Mouse (Mus musculus) heart, embryonic 11.5 days (tissue): ENCODE data around the gene Adamts18. TPM values are rescaled to one million over a fixed set of nuclear protein-coding genes. Genes with fewer than 3 reads are reported as not detected.
A peak's percentile ranks its signal among the peaks of the same experiment; 100 is the strongest.

Experiments
- ATAC-seq: fragments of 200-750 bp; cut with Nextera tagmentation; replicated peaks from 2 replicates; pipeline ENCODE4 v1.8.0; 2017; ENCODE audit warnings: moderate library complexity; ENCODE audit not compliant: insufficient number of reproducible peaks, low FRiP score, low TSS enrichment
- H3K27ac ChIP-seq: fragments of 300-500 bp; sonication (generic); 2 replicates; pipeline ENCODE4 v1.5.1; 2014; ENCODE audit warnings: mild to moderate bottlenecking, low read depth, low read length
- H3K27me3 ChIP-seq: fragments of 300-500 bp; sonication (generic); 2 replicates; pipeline ENCODE4 v1.6.1; 2014; ENCODE audit warnings: mild to moderate bottlenecking, low read length, mixed read lengths; ENCODE audit not compliant: control insufficient read depth, insufficient read depth
- H3K36me3 ChIP-seq: fragments of 300-500 bp; sonication (generic); 2 replicates; pipeline ENCODE4 v1.6.1; 2014; ENCODE audit warnings: mild to moderate bottlenecking, low read length, moderate library complexity, mixed read lengths; ENCODE audit not compliant: control insufficient read depth, insufficient read depth
- H3K4me1 ChIP-seq: fragments of 300-500 bp; sonication (generic); 2 replicates; pipeline ENCODE4 v1.6.1; 2014; ENCODE audit warnings: low read length; ENCODE audit not compliant: control insufficient read depth, insufficient read depth
- H3K4me2 ChIP-seq: fragments of 300-500 bp; sonication (generic); 2 replicates; pipeline ENCODE4 v1.6.1; 2014; ENCODE audit warnings: mild to moderate bottlenecking, moderate library complexity
- H3K4me3 ChIP-seq: fragments of 300-500 bp; sonication (generic); 2 replicates; pipeline ENCODE4 v1.5.1; 2014; ENCODE audit warnings: low read depth, low read length
- H3K9ac ChIP-seq: fragments of 300-500 bp; sonication (generic); 2 replicates; pipeline ENCODE4 v1.6.1; 2014; ENCODE audit warnings: mild to moderate bottlenecking, low read depth, low read length, moderate library complexity
- H3K9me3 ChIP-seq: fragments of 300-500 bp; sonication (generic); replicated peaks from 2 replicates; pipeline ENCODE4 v1.6.1; 2016; ENCODE audit warnings: low read length; ENCODE audit not compliant: control insufficient read depth
- WGBS: fragments of 180-500 bp; shearing (Covaris S2); extraction: QIAGEN DNeasy Blood & Tissue Kit; methylation state at CpG from one replicate; pipeline ENCODE4 v1.1.7; 2014; ENCODE audit not compliant: insufficient replicate concordance; 5-methylcytosine and 5-hydroxymethylcytosine counted together
- polyA plus RNA-seq: library from polyadenylated mRNA; unstranded; fragments of >200 nt; fragmentation: Nextera tagmentation; extraction: Ambion mirVana; gene quantifications from 2 replicates; pipeline ENCODE4 v1.2.1, GENCODE M21; 2014

Gene Adamts18
- polyA plus RNA-seq, 1 experiment from 2014 or later: 4.6 TPM

DNA sequence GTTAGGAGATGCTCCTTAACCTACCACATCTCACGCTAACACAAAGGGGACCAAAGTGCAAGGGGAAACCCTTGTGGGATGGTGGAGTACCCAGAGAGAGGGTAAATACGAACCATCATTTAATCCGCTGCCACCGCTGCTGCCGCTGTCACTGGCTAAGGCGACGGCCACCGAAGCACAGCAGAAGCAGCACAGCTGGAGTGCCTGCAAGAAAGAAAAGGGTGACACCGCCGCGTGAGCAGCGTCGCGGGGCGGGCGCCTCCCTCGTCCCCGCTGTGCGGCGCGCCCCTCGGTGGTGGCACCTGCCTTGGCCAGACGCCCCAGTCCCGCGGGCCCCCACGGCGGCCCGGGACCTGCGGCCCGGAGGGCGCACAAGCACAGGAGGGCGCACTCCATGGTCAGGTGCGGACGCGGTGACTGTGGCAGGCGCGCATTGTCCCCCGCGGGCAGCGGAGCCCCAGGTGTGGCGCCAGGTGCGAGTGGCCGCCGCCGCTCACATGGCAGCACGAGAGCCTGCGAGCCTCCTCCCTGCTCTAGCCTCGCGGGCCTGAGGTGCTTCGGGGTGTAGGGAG lies 371 bp downstream of the Adamts18 start:
- Histone ChIP-seq H3K4me2 (peak overlapping the region; percentile 99), H3K4me3 (peak overlapping the region; percentile 57), H3K27ac (no peak overlapping the region), H3K9me3 (no peaks in the 10 kb centered on the region), H3K27me3 (peaks cover 37% of the 10 kb centered on the region), H3K9ac (peak overlapping the region; percentile 60), H3K4me1 (peaks cover 8% of the 10 kb centered on the region), H3K36me3 (no peaks in the 10 kb centered on the region)
- WGBS: under 1% methylated on average over 48 of the region's 50 CpGs
- 0 out of 2 replicates have a peak, but pooled peaks have one; percentile 23 for ATAC-seq

DNA sequence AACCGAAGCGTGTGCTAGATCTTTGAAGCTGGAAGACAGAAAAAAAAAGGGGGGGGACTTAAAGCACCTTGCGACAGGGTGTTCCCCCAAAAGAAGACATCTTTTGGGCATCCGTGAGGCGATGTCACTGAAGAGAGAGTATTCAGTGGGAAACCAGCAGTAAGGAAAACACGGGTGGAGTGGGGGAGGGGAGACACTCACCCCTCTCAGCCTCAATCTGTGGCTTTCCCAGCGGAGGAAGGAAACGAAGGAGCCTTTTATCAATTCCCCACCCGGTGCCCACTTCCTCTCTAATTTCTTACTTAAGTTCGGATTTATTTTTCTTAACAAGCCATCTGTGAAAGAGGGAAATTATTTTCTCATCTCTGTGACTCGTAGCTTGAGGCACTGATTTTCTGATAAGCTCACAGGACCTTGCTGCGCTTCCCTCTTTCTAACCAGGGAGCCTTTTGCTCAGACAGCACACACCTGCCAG lies 895 bp downstream of the Adamts18 start:
- peak overlapping the region; percentile 57 for H3K4me3 ChIP-seq
- H3K36me3 ChIP-seq: no peaks in the 10 kb centered on the region
- peaks cover 8% of the 10 kb centered on the region for H3K4me1 ChIP-seq
- H3K9ac ChIP-seq: no peak overlapping the region
- peaks cover 37% of the 10 kb centered on the region for H3K27me3 ChIP-seq
- peak overlapping the region; percentile 99 for H3K4me2 ChIP-seq
- no peak for ATAC-seq
- H3K9me3 ChIP-seq: no peaks in the 10 kb centered on the region
- 19% methylated on average over 12 of the region's 12 CpGs for WGBS
- H3K27ac ChIP-seq: no peak overlapping the region

GRCm38 (mm10) chr8:113846669-113847068 lies 1.9 kb downstream of the Adamts18 start:
- H3K27me3 ChIP-seq: peaks cover 37% of the 10 kb centered on the region
- H3K4me2 ChIP-seq: no peak overlapping the region
- no peak overlapping the region for H3K27ac ChIP-seq

GRCm38 (mm10) chr8:113844801-113845301 lies 3.7 kb downstream of the Adamts18 start:
- Histone ChIP-seq H3K36me3 (no peaks in the 10 kb centered on the region), H3K4me2 (no peak overlapping the region), H3K9ac (no peak overlapping the region), H3K9me3 (no peaks in the 10 kb centered on the region), H3K4me1 (peaks cover 8% of the 10 kb centered on the region), H3K27ac (no peak overlapping the region), H3K27me3 (peaks cover 30% of the 10 kb centered on the region), H3K4me3 (no peak overlapping the region)
- 51% methylated on average over 20 of the region's 20 CpGs for WGBS
- no peak for ATAC-seq

More at GRCm38 (mm10) chr8:113846669-113847068, 1.9 kb downstream of the Adamts18 start:
- no peaks in the 10 kb centered on the region for H3K36me3 ChIP-seq
- ATAC-seq: no peak
- 67% methylated on average over 5 of the region's 5 CpGs for WGBS
- no peak overlapping the region for H3K4me3 ChIP-seq
- H3K4me1 ChIP-seq: peaks cover 8% of the 10 kb centered on the region
- no peak overlapping the region for H3K9ac ChIP-seq
- no peaks in the 10 kb centered on the region for H3K9me3 ChIP-seq

- Histone ChIP-seq H3K4me3 (no peak overlapping the region), H3K9ac (no peak overlapping the region), H3K4me1 (peaks cover 3% of the 10 kb centered on the region; the same call in 1 of the 2 replicates), H3K36me3 (no peaks in the 10 kb centered on the region), H3K27ac (no peak overlapping the region), H3K27me3 (no peaks in the 10 kb centered on the region), H3K9me3 (no peaks in the 10 kb centered on the region), H3K4me2 (no peak overlapping the region)
- no peak for ATAC-seq
- 83% methylated on average over 6 of the region's 6 CpGs for WGBS
Observed at GRCm38 (mm10) chr8:113838211-113838610, 10.3 kb downstream of the Adamts18 start.

DNA sequence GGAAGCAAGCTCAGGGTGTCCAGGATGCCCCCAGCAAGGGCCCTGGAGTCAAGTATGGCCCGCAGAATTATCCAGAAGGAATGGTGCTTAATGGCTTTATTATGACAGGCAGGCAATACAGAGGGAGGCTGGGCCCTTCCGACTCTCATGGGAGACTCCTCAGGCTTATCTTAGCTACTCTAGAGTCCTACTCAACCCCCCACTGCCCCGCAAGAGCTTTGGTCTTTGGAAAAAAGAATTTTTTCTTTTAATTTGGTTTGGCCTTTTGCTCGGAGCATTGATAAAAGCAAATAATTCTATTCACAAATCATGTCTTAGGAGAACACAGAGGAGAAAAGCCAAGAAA lies 11.0 kb downstream of the Adamts18 start:
- H3K27me3 ChIP-seq: no peaks in the 10 kb centered on the region
- no peak overlapping the region for H3K4me2 ChIP-seq
- no peak overlapping the region for H3K4me3 ChIP-seq
- H3K9me3 ChIP-seq: no peaks in the 10 kb centered on the region
- no peaks in the 10 kb centered on the region for H3K36me3 ChIP-seq
- WGBS: 38% methylated on average over 4 of the region's 4 CpGs
- no peak for ATAC-seq
- no peak overlapping the region for H3K27ac ChIP-seq
- H3K9ac ChIP-seq: no peak overlapping the region
- H3K4me1 ChIP-seq: peaks cover 3% of the 10 kb centered on the region; the same call in 1 of the 2 replicates

DNA sequence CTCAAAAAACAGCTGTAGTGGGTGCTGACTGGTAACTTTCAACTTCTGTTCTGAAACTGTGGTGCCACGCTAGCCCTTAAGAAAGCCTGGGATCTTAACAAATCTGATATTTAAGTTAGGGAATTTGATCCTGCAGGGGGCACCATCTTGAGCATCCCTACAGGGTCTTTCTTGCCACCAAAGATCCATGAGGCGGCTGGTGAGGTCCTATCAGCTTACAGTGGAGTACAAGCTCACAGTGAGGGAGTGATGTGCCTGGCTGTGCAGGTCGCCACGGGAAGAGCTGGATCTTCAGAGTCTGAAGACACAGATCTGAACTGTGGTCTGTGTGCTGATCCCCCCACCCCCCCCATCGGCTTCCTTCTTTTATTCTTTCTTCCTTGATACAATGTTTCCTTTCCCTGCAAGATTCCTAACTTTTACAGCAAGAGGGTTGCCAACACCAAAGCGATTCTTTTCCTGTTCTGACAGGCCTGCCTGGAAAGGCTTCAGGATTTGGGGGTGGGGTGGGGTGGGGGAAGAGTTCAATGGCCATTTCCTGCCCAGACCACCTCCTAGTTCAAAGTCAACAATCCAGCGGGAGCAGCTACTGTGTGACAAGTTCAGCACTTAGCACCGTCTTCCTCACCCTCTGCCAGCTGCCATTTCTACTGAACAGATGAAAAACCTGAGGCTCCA lies 11.5 kb downstream of the Adamts18 start:
- Histone ChIP-seq H3K4me3 (no peak overlapping the region), H3K27me3 (no peaks in the 10 kb centered on the region), H3K27ac (no peak overlapping the region), H3K36me3 (no peaks in the 10 kb centered on the region), H3K4me1 (peaks cover 3% of the 10 kb centered on the region; the same call in 1 of the 2 replicates), H3K9ac (no peak overlapping the region), H3K4me2 (no peak overlapping the region), H3K9me3 (no peaks in the 10 kb centered on the region)
- ATAC-seq: peak; percentile 46; the same call in 1 of the 2 replicates
- WGBS: 40% methylated on average over 8 of the region's 8 CpGs

DNA sequence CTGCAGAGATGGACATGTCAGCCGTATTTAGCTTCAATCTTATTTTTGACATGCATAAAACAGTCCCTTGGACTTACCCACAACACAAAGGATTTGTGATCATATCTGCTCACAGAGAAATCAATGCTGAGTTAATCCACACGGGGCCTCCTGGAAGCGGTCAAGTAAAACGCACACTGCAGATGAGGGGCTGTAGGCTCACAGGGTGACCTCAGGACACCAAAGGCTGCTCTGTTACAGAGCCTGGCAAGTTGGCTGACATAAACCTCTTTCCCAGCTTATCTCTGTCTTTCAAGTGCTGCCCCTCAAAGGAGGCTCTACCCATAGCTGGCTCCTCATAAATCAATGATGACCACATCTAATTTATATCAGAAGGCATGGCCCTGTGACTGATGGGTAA lies 14.9 kb downstream of the Adamts18 start:
- Histone ChIP-seq H3K4me1 (peaks cover 3% of the 10 kb centered on the region; the same call in 1 of the 2 replicates), H3K9me3 (no peaks in the 10 kb centered on the region), H3K27me3 (no peaks in the 10 kb centered on the region), H3K9ac (no peak overlapping the region), H3K36me3 (no peaks in the 10 kb centered on the region), H3K4me3 (no peak overlapping the region), H3K4me2 (no peak overlapping the region), H3K27ac (no peak overlapping the region)
- ATAC-seq: no peak
- WGBS: 61% methylated on average over 4 of the region's 4 CpGs
